Mouse (Mus musculus): ENCODE results near the gene Pcdh9. TPM values are rescaled to one million over a fixed set of nuclear protein-coding genes. Genes with fewer than 3 reads are reported as not detected.

Pcdh9 gene
- polyA plus RNA-seq, 1 experiment from 2014 or later: 39.2 TPM

GRCm38 (mm10) chr14:93621211-93621610 is 269.3 kb downstream of the Pcdh9 start:
- 77% methylated on average over 9 of the region's 9 CpGs for whole genome bisulfite sequencing
- Histone ChIP-seq H3K4me1 (replicated peaks) (no peaks in the 10 kb centered on the region), H3K4me3 (no peak overlapping the region), H3K27ac (no peak overlapping the region), H3K36me3 (no peaks in the 10 kb centered on the region), H3K9me3 (no peaks in the 10 kb centered on the region), H3K27me3 (ENCODE audit: insufficient read depth, poor library complexity, severe bottlenecking) (no peaks in the 10 kb centered on the region)
- no peak for DNase-seq (ENCODE audit: low spot score)

DNA sequence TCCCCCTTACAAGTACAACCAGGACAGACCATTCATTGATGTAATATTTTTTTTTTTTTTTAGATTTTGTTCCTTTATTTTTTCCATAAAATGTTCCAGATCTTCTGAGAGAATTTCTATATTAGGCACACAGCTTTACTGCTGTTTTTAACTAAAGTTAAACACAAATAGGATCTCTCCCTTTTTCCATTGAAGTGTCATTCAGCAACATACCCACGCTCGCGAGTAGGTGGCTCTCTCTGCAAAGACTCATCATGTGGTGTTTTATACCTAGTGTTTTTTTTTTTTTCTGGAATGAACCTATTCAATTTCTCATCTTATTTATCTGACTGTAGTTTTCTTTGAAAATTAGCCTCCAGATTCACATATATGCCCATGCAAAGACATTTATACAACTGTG is 282.9 kb downstream of the Pcdh9 start:
- Histone ChIP-seq H3K9me3 (no peaks in the 10 kb centered on the region), H3K36me3 (no peaks in the 10 kb centered on the region), H3K4me1 (replicated peaks) (no peaks in the 10 kb centered on the region), H3K4me3 (no peak overlapping the region), H3K27me3 (ENCODE audit: insufficient read depth, poor library complexity, severe bottlenecking) (no peaks in the 10 kb centered on the region), H3K27ac (no peak overlapping the region)
- no peak for DNase-seq (ENCODE audit: low spot score)
- WGBS: 92% methylated on average over 3 of the region's 3 CpGs

DNA sequence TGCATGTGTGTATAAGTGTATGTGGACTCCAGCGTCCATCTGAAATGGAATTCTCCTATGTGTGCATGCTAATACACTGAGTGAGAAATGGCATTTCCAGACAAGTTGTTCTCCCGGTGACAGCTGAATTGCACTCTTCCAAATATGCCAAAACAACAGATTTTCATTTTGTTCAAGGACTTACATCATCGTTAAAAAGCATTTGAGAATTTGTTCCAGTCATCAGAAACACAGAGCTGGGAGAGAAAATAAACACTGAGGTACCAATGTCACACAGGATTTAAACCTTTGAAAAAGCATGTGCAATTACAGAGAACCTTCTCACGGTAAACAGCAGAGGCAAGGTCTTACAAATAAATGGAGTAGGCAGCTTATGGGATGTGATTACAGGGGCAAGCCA is 290.5 kb downstream of the Pcdh9 start:
- WGBS: 87% methylated on average over 4 of the region's 4 CpGs
- DNase-seq (ENCODE audit: low spot score): no peak
- Histone ChIP-seq H3K36me3 (no peaks in the 10 kb centered on the region), H3K4me3 (no peak overlapping the region), H3K27ac (no peak overlapping the region), H3K27me3 (ENCODE audit: insufficient read depth, poor library complexity, severe bottlenecking) (no peaks in the 10 kb centered on the region), H3K4me1 (replicated peaks) (no peaks in the 10 kb centered on the region), H3K9me3 (no peaks in the 10 kb centered on the region)

DNA sequence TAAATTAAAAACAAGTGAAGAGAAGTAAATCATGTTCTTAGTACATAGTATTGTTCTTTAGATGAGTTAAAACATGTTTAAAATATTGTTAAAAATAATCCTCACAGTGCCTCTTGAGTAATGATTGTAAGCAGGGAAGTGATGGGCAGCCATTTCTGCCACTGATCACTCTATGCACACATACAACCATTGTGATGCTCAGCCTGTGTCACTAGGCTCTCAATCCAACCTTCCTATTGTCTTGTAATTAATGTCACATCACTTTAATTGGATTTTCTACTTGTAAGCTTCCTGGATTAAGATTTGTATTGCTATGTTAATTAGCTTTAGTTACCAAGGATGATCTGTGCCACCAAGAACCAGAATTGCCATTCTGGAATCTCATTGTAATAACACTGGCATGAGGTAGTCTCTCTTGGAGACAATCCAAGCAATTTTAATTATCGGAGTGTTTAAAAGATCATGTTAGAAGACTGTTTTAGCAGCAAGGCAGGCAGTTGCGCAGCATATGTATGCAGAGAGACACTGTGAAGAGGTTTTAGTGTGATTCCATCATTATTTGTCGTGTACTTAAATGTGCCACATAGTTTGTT is 305.0 kb downstream of the Pcdh9 start:
- no peaks in the 10 kb centered on the region for H3K36me3 ChIP-seq
- 77% methylated on average over 3 of the region's 3 CpGs for WGBS
- H3K27ac ChIP-seq: no peak overlapping the region
- H3K27me3 ChIP-seq (ENCODE audit: insufficient read depth, poor library complexity, severe bottlenecking): no peaks in the 10 kb centered on the region
- H3K4me3 ChIP-seq: no peak overlapping the region
- no peak for DNase-seq (ENCODE audit: low spot score)
- H3K9me3 ChIP-seq: no peaks in the 10 kb centered on the region
- H3K4me1 ChIP-seq (replicated peaks): no peaks in the 10 kb centered on the region

DNA sequence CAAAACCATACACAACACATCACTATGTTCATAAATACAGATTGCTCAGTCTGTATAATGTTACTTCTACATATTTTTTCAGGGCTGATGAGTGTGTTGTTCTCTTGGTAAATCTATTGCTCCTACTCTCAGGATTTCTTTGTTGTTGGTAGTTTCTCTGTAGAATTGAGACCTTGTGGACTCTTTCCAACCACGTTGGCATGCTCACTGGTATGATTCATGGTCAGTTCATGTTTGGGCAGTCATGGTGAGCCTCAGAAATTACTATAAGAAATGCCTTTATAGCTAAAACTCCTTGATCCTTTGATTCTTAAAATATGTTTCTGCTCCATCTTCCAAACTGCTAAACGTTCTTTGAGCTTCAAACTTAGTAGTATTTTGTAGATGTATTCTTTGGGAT is 326.1 kb downstream of the Pcdh9 start:
- Histone ChIP-seq H3K27me3 (ENCODE audit: insufficient read depth, poor library complexity, severe bottlenecking) (no peaks in the 10 kb centered on the region), H3K36me3 (no peaks in the 10 kb centered on the region), H3K4me1 (replicated peaks) (no peaks in the 10 kb centered on the region), H3K9me3 (no peaks in the 10 kb centered on the region), H3K27ac (no peak overlapping the region), H3K4me3 (no peak overlapping the region)
- 87% methylated on average over 2 of the region's 2 CpGs for WGBS
- no peak for DNase-seq (ENCODE audit: low spot score)

DNA sequence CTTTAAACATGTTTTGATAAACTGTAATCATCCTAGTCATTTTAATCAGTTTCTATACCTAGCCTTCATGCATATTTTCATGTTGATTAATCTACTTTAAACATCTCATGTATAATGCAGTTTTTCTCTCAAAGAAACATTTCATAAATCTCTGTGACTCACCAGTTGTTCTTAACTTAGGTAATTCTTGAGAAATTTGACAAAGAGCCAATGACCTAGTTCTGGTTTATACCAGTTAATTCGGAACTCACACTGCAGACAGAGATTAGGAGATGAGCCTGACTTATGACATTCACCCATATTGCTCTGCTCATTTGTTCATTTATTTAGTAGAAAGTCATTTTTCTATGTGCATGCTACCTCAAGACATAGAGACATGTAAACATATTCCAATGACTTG is 328.9 kb downstream of the Pcdh9 start:
- H3K27me3 ChIP-seq (ENCODE audit: insufficient read depth, poor library complexity, severe bottlenecking): no peaks in the 10 kb centered on the region

DNA sequence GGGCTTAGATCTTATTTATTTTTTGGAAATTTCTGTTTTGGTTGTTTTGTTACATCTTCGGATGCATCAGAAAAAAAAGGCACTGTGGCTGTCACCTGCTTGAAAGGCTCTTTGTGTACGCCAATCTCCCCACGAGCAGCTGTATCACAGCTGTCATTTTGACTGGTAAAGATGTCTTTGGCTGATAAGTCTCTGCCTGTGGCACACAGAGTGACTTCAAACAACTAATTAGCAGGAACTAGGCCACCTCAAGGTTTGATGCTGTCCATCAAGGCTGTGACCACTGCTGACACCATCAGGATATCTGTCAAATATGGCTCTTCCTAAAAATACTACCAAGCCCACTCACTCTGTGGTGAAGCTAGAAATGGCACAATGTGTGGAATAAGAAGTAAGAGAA is 336.7 kb downstream of the Pcdh9 start:
- no peak overlapping the region for H3K4me3 ChIP-seq
- H3K4me1 ChIP-seq (replicated peaks): no peaks in the 10 kb centered on the region
- DNase-seq (ENCODE audit: low spot score): no peak
- 54% methylated on average over 3 of the region's 3 CpGs for WGBS
- no peaks in the 10 kb centered on the region for H3K9me3 ChIP-seq
- no peak overlapping the region for H3K27ac ChIP-seq
- no peaks in the 10 kb centered on the region for H3K36me3 ChIP-seq
- no peaks in the 10 kb centered on the region for H3K27me3 ChIP-seq (ENCODE audit: insufficient read depth, poor library complexity, severe bottlenecking)

More for the DNA sequence above, 328.9 kb downstream of the Pcdh9 start:
- no peaks in the 10 kb centered on the region for H3K4me1 ChIP-seq (replicated peaks)
- no peaks in the 10 kb centered on the region for H3K9me3 ChIP-seq
- 87% methylated on average over 1 of the region's 1 CpGs for WGBS
- no peak overlapping the region for H3K27ac ChIP-seq
- DNase-seq (ENCODE audit: low spot score): no peak
- no peaks in the 10 kb centered on the region for H3K36me3 ChIP-seq
- H3K4me3 ChIP-seq: no peak overlapping the region

DNA sequence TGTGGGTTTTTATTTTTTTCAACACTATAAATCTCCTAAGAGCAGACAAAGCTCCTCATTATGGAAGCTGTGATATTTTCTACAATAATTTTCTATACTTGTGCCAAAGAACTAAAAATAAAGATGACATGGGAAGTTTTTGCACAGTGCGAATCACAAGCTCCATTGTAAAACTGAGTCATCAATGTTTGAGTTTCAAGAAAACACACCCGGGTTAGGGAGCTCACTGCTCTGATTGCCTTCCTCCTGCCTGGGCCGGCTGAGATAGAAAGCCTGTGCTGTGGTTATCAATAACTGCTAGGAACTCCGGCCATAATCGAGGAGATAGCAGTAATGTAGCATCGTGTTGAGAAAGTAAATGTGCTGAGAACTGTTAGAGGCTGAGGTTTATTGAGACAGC is 344.9 kb downstream of the Pcdh9 start:
- no peaks in the 10 kb centered on the region for H3K4me1 ChIP-seq (replicated peaks)
- no peaks in the 10 kb centered on the region for H3K36me3 ChIP-seq
- no peaks in the 10 kb centered on the region for H3K9me3 ChIP-seq
- no peak overlapping the region for H3K4me3 ChIP-seq
- H3K27me3 ChIP-seq (ENCODE audit: insufficient read depth, poor library complexity, severe bottlenecking): no peaks in the 10 kb centered on the region
- WGBS: 91% methylated on average over 6 of the region's 6 CpGs
- DNase-seq (ENCODE audit: low spot score): no peak
- H3K27ac ChIP-seq: no peak overlapping the region

DNA sequence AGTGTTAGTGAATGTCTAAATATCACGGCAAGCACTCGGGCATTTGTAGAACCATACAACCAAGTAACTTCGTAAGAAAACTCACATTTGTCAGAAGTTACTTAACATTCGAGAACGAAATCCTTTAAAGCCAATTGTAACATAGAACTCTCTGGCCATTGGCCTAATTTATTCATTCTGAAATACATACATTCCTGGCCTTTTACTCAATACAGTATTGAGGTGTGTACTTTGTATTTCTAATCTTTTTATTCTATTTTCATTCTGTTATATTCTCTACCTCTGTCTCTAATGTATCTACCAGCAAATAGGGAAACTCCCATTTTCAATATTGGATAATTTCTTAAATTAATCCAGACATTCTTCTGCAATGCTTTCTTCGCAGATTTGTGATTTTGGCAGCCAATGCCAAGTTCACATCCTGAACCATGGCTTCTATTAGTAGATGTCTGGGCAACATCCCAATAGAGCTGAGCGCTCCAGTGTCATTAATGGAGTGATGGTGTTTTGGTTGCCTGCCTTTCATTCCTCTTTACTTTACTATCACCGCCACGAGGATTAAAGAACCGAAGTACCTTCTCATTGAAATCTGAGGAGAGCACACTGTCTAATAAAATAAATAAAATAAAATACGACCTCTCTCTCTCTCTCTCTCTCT is 346.4 kb downstream of the Pcdh9 start:
- H3K4me1 ChIP-seq (replicated peaks): no peaks in the 10 kb centered on the region
- no peaks in the 10 kb centered on the region for H3K9me3 ChIP-seq
- 92% methylated on average over 11 of the region's 11 CpGs for WGBS
- DNase-seq (ENCODE audit: low spot score): no peak
- no peak overlapping the region for H3K4me3 ChIP-seq
- no peaks in the 10 kb centered on the region for H3K36me3 ChIP-seq
- no peak overlapping the region for H3K27ac ChIP-seq
- no peaks in the 10 kb centered on the region for H3K27me3 ChIP-seq (ENCODE audit: insufficient read depth, poor library complexity, severe bottlenecking)

DNA sequence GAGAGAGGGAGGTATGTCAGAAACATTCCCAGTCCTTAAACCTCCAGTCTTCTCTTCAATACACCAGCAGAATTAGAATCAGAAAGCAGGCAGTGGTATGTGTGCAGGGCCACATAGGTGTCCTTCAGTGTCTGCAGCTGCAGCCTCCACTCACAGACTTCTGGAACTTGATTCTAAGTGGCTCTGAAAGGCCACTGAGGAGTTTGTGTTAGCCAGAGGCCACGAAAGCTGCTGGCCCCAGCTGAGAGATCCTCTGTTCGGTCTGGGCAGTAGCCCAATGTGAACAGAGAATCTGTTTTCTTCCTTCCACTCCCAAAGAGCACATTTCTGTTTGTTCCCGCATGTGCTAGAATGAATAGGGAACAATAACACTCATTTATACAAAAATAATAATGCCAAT is 346.9 kb downstream of the Pcdh9 start:
- no peak for DNase-seq (ENCODE audit: low spot score)
- H3K4me1 ChIP-seq (replicated peaks): no peaks in the 10 kb centered on the region
- H3K9me3 ChIP-seq: no peaks in the 10 kb centered on the region
- WGBS: 71% methylated on average over 3 of the region's 3 CpGs
- no peaks in the 10 kb centered on the region for H3K36me3 ChIP-seq
- no peaks in the 10 kb centered on the region for H3K27me3 ChIP-seq (ENCODE audit: insufficient read depth, poor library complexity, severe bottlenecking)
- no peak overlapping the region for H3K27ac ChIP-seq
- H3K4me3 ChIP-seq: no peak overlapping the region

DNA sequence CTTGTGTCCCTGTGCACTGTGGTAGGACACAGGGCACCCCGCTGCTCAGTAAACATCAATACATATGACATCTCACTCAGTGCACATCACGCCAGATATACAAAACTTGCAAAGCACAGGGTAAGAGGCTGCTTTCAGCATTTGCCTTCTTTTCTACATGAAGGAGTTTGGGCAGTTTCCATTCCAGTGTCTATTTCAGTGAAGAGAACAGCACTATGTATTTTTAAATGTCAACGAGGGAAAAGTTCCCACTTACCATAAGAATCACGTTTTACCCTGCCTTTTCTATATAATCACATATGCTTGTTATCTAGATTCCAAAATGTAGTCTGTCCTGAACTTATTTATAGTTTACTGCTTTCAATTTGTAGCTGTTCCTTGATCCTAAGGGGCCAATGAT is 355.6 kb downstream of the Pcdh9 start:
- Histone ChIP-seq H3K27me3 (ENCODE audit: insufficient read depth, poor library complexity, severe bottlenecking) (no peaks in the 10 kb centered on the region), H3K27ac (no peak overlapping the region), H3K36me3 (no peaks in the 10 kb centered on the region), H3K4me1 (replicated peaks) (no peaks in the 10 kb centered on the region), H3K9me3 (no peaks in the 10 kb centered on the region), H3K4me3 (no peak overlapping the region)
- no peak for DNase-seq (ENCODE audit: low spot score)
- 81% methylated on average over 4 of the region's 4 CpGs for WGBS

DNA sequence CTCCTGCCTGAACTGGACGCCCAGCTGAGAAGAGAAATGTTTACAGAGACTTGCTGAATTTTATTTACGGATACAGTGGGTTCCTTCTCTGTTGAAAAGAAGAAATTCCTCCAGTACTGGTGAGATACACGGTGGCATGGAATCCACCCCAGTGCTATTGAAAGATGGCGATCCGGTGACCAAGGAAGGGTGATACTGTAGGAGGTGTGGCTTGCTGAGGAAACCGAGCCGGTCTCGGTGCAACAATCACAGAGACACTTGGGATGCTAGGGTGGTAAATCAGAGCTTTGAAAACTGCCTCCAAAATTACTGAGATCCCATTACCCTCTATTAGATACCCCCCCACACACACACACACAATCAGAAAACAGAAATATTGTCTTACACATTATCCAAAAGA is 367.0 kb downstream of the Pcdh9 start:
- Histone ChIP-seq H3K27ac (no peak overlapping the region), H3K9me3 (0 out of 2 replicates have a peak, but pooled peaks cover 3% of the 10 kb centered on the region), H3K4me3 (no peak overlapping the region), H3K4me1 (replicated peaks) (peaks cover 5% of the 10 kb centered on the region; the same call in 1 of the 2 replicates), H3K36me3 (no peaks in the 10 kb centered on the region), H3K27me3 (ENCODE audit: insufficient read depth, poor library complexity, severe bottlenecking) (no peaks in the 10 kb centered on the region)
- 82% methylated on average over 8 of the region's 8 CpGs for WGBS
- DNase-seq (ENCODE audit: low spot score): no peak

GRCm38 (mm10) chr14:93520166-93520565 is 370.3 kb downstream of the Pcdh9 start:
- peaks cover 5% of the 10 kb centered on the region; the same call in 1 of the 2 replicates for H3K4me1 ChIP-seq (replicated peaks)
- no peak overlapping the region for H3K4me3 ChIP-seq
- H3K27ac ChIP-seq: no peak overlapping the region
- DNase-seq (ENCODE audit: low spot score): no peak
- H3K27me3 ChIP-seq (ENCODE audit: insufficient read depth, poor library complexity, severe bottlenecking): no peaks in the 10 kb centered on the region
- 92% methylated on average over 5 of the region's 5 CpGs for WGBS
- H3K36me3 ChIP-seq: no peaks in the 10 kb centered on the region
- H3K9me3 ChIP-seq: no peaks in the 10 kb centered on the region

GRCm38 (mm10) chr14:93516679-93517078 is 373.8 kb downstream of the Pcdh9 start:
- H3K4me1 ChIP-seq (replicated peaks): no peaks in the 10 kb centered on the region
- no peak overlapping the region for H3K27ac ChIP-seq
- 91% methylated on average over 3 of the region's 3 CpGs for WGBS
- DNase-seq (ENCODE audit: low spot score): no peak
- H3K4me3 ChIP-seq: no peak overlapping the region
- no peaks in the 10 kb centered on the region for H3K9me3 ChIP-seq
- H3K36me3 ChIP-seq: no peaks in the 10 kb centered on the region
- H3K27me3 ChIP-seq (ENCODE audit: insufficient read depth, poor library complexity, severe bottlenecking): no peaks in the 10 kb centered on the region
